Mouse (Mus musculus) gastrocnemius, postnatal 25 days (tissue): ENCODE results near the gene Tet1. TPM values are rescaled to one million over a fixed set of nuclear protein-coding genes. Genes with fewer than 3 reads are reported as not detected.

Source experiments
- total RNA-seq, 2 experiments: library from RNA; stranded (reverse); gene quantifications; 1 replicate in 1 of 2; 2 replicates in 1 of 2; pipeline ENCODE4 v1.2.3; 2021

Gene Tet1
- total RNA-seq, 2 experiments from 2014 or later, result 4.9 to 5.3 TPM

Other genes with a start within 250 kb of the Tet1 start
- gene Stox1, start 182.9 kb downstream of the Tet1 start, total RNA-seq, result under 1 TPM; 0.31 to 0.43 TPM
- gene Ccar1, start 116.7 kb downstream of the Tet1 start, total RNA-seq, result 10 to 100 TPM; 26.4 to 28.8 TPM
- gene Slc25a16, start 11.6 kb upstream of the Tet1 start, total RNA-seq, result 10 to 100 TPM; 14.6 to 15.7 TPM
- under 1 TPM; 0.46 to 0.75 TPM for gene Dna2, start 38.0 kb upstream of the Tet1 start, total RNA-seq
- gene Rufy2, start 71.2 kb upstream of the Tet1 start, total RNA-seq, result 1 to 10 TPM; 5.9 to 6.5 TPM
- 10 to 100 TPM; 16.9 to 17.4 TPM for gene Hnrnph3, start 115.2 kb upstream of the Tet1 start, total RNA-seq
- 1 to 10 TPM; 2.7 to 3.2 TPM for gene Pbld2, start 115.3 kb upstream of the Tet1 start, total RNA-seq
- gene Pbld1, start 151.2 kb upstream of the Tet1 start, total RNA-seq, result 1 to 10 TPM in 1 of 2 experiments, under 1 TPM in 1; 0.35 to 1.1 TPM
- gene Atoh7, start 190.7 kb upstream of the Tet1 start, total RNA-seq, result not detected